Mouse (Mus musculus): ENCODE measurements around the gene Xrra1.
"Not testable (repeated sequence)": the region's sequence is repeated elsewhere in the genome, so short reads cannot be mapped to it uniquely, and the experiment has no call there.

Gene Xrra1

DNA sequence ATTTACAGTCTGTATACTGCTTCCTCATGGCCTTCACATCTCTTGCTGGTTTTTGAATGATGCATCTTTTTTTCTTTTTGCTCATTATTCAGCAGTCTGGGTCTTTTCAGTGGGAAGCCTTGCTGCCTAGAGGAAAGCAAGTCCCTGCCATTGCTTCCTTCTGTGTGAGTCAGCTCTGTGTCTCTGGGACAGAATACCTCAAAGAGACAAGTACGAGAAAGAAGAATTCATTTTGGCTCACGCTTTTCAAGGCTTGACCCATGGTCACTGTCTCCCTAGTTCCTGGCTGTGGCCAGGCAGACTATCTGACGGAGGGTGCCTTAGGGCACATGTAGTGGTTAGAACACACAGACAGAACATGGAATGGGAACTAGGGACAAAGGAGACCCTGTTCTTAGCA is 35.1 kb downstream of the Xrra1 start:
- DNase-seq (ENCODE audit: extremely low read depth, low read depth) = no peak

GRCm38 (mm10) chr7:99894478-99894877 is 35.6 kb downstream of the Xrra1 start:
- no peak for DNase-seq (ENCODE audit: extremely low read depth, low read depth)

DNA sequence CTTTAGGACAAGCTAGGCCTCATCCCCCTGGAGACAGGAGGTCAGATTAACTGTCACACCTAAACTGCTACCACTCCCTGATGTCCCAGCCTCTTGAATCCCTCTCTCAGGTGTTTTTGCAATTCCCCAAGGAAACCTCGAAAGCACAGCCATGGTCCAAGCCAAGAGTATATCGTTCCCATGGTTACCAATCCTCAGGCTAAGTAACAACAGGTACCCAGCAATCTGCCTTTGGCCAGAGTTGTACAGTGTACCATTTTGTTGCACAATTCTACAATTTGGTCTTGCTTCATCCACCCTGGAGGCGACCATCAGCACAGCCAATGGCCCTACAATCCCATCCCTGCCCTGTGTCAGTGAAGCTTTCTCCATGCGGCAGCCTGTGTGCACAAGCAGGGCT is 38.0 kb downstream of the Xrra1 start:
- no peak for DNase-seq (ENCODE audit: extremely low read depth, low read depth)

- no peak for DNase-seq (ENCODE audit: extremely low read depth, low read depth)
Observed at GRCm38 (mm10) chr7:99902208-99902607, 43.3 kb downstream of the Xrra1 start.

- DNase-seq (ENCODE audit: extremely low read depth, low read depth) = no peak
Observed at GRCm38 (mm10) chr7:99902918-99903665, 44.2 kb downstream of the Xrra1 start.

GRCm38 (mm10) chr7:99904421-99905005 is 45.6 kb downstream of the Xrra1 start:
- peak; percentile 40 for DNase-seq (ENCODE audit: extremely low read depth, low read depth)

GRCm38 (mm10) chr7:99906346-99906745 is 47.4 kb downstream of the Xrra1 start:
- no peak for DNase-seq (ENCODE audit: extremely low read depth, low read depth)

DNA sequence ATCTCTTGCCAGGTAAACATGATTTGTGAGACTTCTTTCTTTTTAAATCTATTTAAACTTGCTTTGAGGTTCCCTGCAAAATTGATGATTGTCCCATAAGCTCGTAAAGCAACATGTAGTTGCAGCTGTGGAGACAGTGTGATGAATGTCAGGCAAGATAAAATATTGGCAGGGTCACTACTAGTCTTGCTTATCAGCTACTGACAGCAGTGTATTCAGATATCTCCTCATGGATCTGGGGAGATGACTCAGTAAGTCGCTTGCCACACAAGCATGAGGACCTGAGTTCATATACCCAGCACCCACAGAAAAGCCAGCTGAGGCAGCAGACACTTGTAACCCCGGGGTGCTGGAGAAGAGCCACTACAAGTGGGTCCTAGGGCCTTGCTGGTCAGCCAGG is 48.5 kb downstream of the Xrra1 start:
- no peak for DNase-seq (ENCODE audit: extremely low read depth, low read depth)

GRCm38 (mm10) chr7:99911038-99911437 is 52.1 kb downstream of the Xrra1 start:
- no peak for DNase-seq (ENCODE audit: extremely low read depth, low read depth)

DNA sequence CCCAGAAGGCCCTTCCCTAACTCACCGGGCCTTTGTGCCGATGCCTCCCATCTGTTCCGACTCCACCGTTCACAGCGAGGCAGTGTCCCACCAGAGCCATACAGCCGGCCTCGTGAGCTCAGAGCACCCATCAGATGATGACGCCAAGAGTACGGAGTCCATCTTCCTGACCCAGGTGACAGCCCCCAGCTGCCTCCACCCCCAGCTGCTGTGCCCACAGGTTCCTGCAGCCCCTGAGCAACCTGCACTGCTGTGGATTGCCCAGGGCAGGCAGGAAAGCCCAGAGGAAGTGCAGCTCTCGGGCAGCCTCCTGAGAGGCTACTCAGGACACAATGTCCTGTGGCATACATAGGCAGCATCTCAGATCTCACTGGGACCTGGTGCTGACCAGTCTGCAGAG is 55.4 kb downstream of the Xrra1 start:
- no peak for DNase-seq (ENCODE audit: extremely low read depth, low read depth)

DNA sequence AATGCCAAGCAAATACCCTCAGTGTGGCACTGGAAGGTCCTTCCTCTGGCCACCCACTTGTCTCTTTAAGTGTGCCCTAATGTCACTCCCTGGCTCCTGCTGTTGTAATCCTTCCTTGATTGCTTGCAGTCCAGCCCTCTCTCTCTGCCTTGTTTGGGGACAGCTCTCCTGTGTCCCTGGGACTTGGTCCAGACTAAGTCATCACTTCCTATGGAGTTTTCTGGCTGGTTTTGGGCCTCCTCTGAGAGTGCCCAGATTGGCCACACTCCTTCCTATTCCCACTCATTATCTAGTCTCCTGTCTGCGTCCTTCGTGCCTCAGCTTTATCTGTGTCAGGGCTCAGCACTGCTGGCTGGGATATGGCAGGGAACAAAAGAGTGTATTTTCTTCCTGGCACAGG is 56.6 kb downstream of the Xrra1 start:
- DNase-seq (ENCODE audit: extremely low read depth, low read depth) = no peak

DNA sequence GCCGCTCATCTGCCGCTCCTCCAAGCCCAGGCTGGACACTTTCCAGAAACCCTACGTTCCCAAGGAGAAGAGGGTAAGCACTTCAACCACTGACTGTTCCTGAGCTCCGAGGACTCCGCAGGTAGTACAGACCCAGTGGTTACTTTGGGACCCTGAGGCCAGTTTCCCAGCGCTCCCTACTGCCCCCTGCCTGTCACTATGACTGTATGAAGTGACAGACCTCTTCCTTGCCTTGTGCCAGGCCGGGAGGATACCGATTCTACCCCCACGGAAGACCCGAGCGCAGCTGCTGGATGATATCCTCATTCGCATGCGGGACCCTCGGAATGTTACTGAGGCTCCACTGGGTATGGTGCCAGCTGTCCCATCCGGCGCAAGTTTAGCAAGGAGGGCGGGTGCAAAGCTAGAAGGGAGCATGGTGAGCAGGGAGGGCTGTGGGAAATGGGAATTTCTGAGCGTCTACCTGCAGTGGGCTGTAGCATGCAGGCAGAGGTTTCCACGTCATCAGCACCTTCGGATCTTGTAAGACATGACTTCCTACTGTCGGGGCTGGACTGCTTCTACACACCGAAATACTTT is 57.9 kb downstream of the Xrra1 start:
- no peak for DNase-seq (ENCODE audit: extremely low read depth, low read depth)

DNA sequence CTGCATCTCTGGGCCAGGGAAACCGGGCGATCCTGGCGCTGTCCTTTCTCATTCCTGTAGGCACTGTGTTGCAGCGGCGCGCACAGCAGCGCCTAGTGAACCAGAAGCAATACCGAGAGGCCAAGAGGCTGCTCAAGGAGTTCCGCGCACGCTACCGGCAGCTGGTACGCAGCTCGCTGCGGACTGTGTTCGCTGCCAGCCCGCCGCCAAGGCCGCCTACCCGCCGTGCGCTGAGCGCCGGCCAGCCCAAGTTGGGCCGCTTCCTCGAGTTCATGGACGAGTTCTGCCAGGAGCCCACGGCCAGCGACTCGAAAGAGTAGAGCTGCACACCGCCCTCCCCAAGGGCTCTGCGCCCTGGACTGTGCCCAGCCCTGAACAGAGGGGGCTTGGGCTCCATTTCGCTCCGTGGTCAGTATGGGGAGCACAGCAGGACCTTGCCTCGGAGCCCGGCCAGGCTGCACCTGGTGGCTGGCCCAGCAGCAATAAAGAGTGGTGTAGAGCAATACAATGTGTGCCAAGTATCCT is 58.5 kb downstream of the Xrra1 start:
- no peak for DNase-seq (ENCODE audit: extremely low read depth, low read depth)

GRCm38 (mm10) chr7:99919164-99919563 is 60.2 kb downstream of the Xrra1 start:
- DNase-seq (ENCODE audit: extremely low read depth, low read depth) = no peak

- DNase-seq (ENCODE audit: extremely low read depth, low read depth) = no peak
Observed at GRCm38 (mm10) chr7:99919971-99920370, 61.1 kb downstream of the Xrra1 start.

DNA sequence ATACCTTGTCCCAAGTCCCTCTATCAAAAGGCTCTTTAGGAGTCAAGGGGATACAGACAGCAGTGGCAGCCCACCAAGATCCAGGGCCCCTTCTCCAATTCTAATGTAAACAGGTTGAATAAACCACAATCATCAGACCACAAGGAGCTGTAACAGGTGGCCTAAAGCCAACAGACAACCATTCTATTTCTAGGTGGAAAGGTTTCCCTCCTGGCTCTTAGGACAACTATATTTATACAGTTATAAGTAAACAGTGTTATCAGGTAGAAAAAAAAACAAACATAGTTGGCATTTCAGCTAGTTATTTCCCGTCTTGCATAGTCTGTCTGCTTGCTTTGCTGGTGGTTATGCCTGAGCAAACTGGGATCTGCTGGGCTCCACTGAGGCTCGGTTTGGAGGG is 61.5 kb downstream of the Xrra1 start:
- no peak for DNase-seq (ENCODE audit: extremely low read depth, low read depth)

DNA sequence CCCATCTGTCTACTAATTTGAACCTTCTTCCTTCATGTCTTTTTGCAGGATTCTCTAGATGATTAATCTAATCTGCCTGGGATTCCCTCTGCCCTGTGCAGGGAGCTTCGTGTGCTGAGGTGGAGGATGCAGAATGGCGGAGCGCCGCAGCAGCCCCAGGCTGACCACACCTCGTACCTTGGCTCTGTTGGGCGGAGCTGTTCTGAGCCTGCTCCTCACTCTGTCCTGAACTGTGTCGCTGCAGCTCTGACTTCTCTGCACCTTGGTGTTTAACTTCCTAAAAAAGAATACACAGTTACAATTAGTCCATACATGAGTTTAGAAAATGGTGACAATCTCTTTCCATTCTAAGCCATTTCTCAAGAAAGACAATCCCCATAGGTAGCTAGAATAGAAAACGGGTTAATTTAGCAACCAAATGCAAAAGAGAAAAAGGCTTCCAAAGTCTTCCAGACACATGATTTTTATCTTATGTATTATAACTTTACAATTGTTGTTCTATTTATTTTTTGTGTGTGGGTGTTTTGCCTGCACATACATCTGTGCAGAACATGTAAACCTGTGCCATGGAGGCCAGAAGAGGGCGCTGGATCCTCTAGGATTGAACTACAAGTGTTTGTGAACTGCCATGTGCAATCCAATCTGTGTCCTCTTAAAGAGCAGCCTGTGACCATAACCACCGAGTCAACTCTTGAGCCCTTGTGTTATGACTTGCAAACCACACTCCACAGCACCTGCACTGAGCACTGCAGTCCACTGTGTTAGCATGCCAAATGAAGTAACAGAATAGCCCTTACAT is 68.2 kb downstream of the Xrra1 start:
- peak; percentile 18 for DNase-seq (ENCODE audit: extremely low read depth, low read depth)

DNA sequence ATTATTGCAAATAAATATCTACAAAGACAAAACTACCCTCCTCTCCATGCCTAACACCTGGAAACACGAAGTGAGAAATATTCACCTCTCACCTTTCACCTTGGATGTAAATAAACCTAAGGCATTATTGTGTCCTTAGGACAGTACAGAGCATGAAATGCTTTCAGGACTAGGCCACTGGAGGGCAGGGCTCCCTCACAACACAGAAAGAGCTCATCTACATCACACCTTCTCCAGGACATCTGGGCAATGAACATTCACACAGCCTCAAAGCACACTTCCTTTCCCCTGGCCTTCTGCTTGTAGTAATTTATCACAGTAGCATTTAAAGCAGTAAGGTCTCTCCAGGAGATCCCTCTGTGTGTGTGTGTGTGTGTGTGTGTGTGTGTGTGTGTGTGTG is 76.8 kb downstream of the Xrra1 start:
- no peak for DNase-seq (ENCODE audit: extremely low read depth, low read depth)

DNA sequence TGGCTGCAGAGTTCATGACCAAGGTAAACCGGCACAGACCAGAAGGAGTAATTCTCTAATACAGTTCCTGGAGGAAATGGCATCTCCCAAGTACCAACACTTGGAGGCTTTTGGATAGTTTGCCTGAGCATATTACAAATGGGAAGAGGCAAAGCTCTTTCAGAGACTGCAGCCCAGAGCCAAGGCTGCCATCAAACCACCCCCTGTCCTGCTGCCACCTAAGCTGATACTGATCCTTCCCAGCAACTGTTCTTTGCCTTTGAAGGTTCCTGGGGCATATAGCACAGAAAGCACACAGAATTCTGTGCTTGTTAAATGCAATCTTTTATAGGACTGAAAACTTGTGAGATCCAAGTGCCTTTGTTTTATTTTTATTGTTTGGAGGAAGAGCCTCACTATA is 81.8 kb downstream of the Xrra1 start:
- no peak for DNase-seq (ENCODE audit: extremely low read depth, low read depth)

GRCm38 (mm10) chr7:99944520-99944919 is 85.6 kb downstream of the Xrra1 start:
- no peak for DNase-seq (ENCODE audit: extremely low read depth, low read depth)

GRCm38 (mm10) chr7:99945012-99945411 is 86.1 kb downstream of the Xrra1 start:
- DNase-seq (ENCODE audit: extremely low read depth, low read depth) = not testable (repeated sequence)

GRCm38 (mm10) chr7:99945939-99946338 is 87.0 kb downstream of the Xrra1 start:
- DNase-seq (ENCODE audit: extremely low read depth, low read depth) = no peak

Measured in MEL-GATA-1-ER (cell line).